Mouse (Mus musculus) 3134 (cell line): ENCODE data around the gene Sox8.

Source experiments
- DNase-seq: peaks from one replicate; pipeline ENCODE4 v3.0.0-alpha.2; 2011; ENCODE audit warnings: low spot score; ENCODE audit not compliant: insufficient read length; ENCODE audit errors: extremely low read depth

Gene Sox8

GRCm38 (mm10) chr17:25582076-25582475 is 11.6 kb upstream of the Sox8 start:
- DNase-seq: no peak

GRCm38 (mm10) chr17:25579332-25580047 is 9.0 kb upstream of the Sox8 start:
- no peak for DNase-seq

GRCm38 (mm10) chr17:25578920-25579319 is 8.4 kb upstream of the Sox8 start, which contains the start of gene Lmf1:
Gene Lmf1 (plus strand): TSS chr17:25579085.
- peak; percentile 98 for DNase-seq

DNA sequence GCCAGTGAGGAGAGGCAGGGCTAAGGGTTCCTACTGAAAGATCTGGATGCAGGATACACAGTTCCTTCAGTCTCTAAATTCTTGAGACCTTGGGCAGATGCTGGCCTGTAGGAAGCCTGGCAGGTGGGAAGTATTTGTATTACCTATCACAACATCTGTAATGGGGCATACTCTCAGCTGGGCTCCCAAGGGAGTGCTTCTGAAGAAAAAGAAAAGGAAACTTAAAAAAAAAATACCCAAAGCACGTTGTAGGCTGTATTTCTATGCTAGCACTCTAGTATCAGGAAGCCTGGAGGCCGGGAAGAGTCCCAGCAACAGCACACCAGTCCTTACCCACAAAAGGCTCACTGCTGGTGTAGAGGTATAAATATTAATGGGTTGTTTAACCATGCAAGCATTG is 7.2 kb upstream of the Sox8 start:
- DNase-seq: no peak

GRCm38 (mm10) chr17:25577263-25577662 is 6.8 kb upstream of the Sox8 start:
- no peak for DNase-seq

DNA sequence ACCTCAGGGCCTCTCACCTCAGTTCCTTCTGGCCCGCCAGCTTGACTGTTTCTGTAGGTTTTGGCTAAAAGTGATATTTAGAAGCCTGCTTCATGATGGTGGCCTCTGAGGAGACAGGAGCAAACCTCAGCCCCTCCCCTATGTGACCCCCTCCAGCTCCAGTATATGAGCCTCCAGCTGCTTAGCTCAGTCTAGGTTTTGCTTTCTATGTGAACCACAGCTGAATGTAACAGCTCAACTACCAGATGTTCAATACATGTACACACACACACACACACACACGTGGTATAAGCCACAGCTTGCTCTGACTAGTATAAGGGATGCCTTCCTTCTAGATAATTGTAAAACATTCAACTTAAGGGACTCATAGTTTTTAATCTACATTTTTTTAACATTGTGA is 5.5 kb upstream of the Sox8 start:
- no peak for DNase-seq

DNA sequence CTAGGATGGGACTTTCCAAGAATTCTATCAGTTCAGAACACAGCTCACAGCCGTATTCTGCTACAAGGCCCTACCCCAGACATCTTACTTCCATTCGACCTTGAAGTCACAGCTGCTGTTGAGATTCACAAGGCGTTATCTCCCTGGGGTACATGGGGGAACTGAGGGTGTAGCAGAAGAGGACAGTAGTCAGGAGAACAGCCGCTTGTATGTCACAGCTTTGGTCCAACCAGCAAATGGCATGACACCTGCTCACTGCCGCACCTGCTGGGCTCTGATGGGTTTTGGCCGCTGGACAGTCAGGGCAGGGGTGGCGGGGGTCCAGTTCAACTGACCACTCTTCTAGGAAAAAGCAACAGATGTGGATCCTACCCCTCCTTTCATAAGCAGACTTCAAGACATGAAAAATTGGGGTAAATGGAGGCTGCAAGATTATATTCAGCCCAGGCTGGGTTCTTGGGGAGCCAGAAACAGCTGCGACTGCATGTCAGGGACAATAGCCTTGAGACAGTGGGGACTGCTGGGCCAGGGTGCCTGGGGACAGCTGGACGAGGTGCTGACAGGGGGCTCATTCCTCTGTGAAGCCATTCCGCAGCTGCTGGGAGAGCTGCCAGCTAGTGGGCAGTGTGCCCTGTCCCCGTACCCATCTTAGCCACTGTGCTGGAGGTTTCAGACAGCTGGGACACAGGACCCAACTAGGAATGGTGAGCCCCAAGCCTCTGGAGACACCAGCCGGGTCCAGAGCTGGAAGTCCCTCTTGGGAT is 4.9 kb upstream of the Sox8 start:
- DNase-seq: no peak

GRCm38 (mm10) chr17:25571453-25571820 is 951 bp upstream of the Sox8 start:
- no peak for DNase-seq

GRCm38 (mm10) chr17:25569833-25570647 is 446 bp downstream of the Sox8 start:
- DNase-seq: no peak

DNA sequence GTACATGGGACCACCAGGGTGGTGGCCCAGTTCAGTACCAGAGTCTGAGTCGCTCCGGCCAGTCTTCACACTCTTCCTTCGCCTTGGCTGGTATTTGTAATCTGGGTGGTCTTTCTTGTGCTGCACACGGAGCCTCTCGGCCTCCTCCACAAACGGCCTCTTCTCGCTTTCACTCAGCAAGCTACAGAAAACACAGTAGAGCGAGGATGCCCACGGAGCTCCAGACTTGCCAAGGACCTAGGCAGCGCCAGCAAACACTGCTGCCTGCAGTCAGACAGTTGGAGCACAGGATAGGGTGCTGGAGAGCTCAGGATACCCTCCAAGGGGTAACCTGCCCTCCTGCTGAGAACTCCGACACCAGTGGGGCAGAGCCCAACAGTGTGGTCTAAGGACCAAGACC is 1.6 kb downstream of the Sox8 start:
- no peak for DNase-seq

DNA sequence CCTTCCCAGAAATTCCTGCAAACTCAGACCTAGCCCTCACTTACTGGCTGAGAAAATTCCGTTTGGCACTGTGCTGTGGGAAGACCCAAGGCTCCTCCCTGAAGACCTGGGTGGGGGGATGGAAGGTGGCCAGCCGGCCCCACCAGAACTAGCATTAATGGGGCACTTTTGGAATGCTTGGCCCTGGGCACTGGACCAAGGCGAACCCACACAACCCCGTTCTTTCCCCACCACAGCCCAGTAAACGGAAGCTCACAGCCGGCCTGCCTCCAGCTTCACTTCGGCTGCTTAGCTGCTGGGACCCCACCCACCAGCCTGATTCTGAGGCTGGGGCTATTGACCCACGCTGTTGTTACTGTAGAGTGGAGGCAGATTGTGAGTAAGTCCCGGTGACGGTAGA is 2.3 kb downstream of the Sox8 start:
- no peak for DNase-seq

DNA sequence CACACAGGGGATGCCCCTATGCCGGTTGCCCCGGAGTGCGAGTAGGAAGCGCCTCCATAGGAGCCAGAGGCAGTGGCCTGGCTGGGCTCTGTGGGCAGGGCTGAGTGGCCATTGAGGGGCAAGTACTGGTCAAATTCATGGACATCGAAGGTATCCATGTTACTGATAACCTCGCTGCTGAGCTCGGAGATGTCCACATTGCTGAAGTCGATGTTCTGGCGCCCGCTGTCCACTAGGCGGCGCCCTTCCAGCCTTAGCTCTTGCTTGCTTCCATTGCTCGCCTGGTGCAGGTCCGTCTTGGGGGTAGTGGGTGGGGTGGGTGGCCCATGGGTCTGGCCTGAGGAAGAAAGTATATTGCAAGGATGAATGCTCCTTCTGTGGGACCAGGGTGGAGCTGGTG is 2.7 kb downstream of the Sox8 start:
- peak; percentile 42 for DNase-seq

DNA sequence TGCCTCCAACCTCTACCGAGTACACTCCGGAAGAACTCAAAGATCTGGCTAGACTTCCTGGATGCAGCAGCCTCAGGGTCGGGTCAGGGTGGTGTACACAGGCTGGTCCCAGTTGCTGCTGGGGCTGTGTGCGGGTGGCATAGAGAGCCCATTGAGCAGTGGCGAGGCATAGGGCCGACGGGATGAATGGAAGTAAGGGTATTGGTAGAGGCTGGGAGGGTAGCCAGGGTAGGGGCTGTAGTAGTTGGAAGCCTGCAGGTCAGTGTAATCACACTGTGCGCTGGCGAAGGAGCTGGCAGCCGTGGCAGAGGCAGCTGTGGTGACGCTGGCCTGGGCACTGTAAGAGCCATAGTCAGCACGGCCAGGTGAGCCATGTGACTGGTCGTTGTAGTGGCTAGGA is 3.2 kb downstream of the Sox8 start:
- no peak for DNase-seq

GRCm38 (mm10) chr17:25565860-25566600 is 4.5 kb downstream of the Sox8 start:
- no peak for DNase-seq

- DNase-seq: no peak
Measured at GRCm38 (mm10) chr17:25565244-25565643, 5.2 kb downstream of the Sox8 start.

DNA sequence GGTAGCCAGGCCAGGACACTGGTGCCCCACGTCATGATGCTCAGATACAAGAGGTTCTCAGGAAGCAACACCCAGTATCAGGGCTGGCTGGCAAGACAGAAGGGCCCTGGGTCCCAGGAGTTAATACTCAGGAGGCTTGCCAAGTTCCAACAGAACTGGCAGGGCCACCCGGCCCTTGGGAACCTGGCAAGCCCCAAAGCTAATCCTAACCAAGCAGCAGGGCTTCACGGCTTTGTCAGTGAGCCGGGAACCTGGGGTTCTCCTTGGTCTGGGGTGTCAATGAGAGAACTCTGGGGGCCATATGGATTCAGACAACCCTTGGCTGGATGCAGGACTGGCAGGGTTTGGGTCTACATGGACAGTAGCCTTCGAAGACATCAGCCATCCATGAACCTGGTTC is 6.0 kb downstream of the Sox8 start:
- no peak for DNase-seq

- no peak for DNase-seq
Measured at GRCm38 (mm10) chr17:25561223-25562028, 9.1 kb downstream of the Sox8 start.

DNA sequence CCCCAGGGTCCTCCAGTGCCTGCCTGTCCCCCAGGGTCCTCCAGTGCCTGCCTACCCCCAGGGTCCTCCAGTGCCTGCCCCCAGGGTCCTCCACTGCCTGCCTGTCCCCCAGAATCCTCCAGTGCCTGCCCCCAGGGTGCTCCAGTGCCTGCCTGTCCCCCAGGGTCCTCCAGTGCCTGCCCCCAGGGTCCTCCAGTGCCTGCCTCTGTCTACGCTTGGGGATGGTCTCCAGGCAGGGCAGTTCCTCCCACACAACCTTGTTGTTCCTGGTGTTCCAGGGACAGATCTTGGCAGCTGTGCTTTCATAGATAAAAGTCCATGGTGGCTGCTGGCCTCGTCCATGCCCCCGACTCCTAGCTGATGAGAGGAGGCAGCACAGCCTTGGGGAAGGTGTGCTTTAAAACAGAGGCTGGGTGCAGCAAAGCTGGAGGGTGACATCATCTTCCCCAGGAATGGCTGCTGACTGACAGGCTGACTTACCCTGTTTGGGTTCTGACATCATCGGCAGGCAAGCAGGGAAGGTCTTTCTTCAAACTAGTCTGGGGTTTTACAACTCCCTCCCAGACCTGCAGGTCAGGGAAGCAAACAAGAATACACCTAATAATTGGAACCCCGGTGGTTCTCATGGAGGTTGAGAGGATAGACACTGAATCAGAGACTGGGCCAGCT is 9.8 kb downstream of the Sox8 start:
- no peak for DNase-seq

DNA sequence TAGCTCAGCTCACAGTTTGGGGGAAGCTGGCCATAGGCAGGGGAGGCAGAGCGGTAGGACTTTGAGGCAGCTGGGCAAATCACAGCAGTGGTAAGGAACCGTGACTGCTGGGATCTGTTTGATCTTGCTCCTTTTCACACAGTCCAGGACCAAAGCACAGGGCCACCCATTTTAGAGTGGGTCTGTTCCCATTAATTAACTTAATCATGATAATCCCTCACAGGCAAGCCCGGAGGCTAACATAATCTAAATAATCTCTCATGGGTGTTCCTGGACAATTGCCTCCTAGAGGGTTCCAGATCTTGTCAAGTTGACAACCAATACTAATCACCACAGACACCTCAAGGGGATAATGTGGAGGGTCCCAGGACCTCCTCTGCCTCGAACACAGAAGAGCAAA is 10.9 kb downstream of the Sox8 start:
- DNase-seq: no peak
